Mouse (Mus musculus): Measurements from ENCODE around the gene Gpha2. TPM values are rescaled to one million over a fixed set of nuclear protein-coding genes. Genes with fewer than 3 reads are reported as not detected.

Gene Gpha2
- total and polyA plus RNA-seq, 3 experiments, result not detected

DNA sequence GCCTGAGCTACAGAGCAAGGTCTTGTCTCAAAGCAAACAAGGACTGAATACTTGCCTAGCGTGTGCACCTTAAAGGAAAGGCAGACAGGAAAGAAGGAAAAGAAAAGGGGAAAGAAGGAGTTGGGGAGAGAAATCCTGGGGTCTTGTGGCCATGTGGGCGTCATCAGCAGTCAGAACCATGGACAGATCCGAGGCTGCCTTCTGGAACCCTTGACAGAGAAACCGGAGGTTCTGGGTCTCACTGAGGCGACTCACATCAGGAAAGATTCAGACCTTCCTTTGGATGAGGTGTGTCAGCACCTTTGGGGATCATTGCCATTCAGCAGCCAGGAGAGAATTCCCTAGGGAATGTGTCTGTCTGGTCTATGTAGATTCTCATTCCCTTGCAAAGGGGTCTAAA lies 44.6 kb upstream of the Gpha2 start:
- TF ChIP-seq JUN (IDR thresholded peaks at IDR 0.05; ENCODE audit: insufficient read depth, low read depth, low read length) (no peak), POLR2AphosphoS2 (IDR thresholded peaks at IDR 0.05; ENCODE audit: low read depth, low read length) (no peak), UBTF (IDR thresholded peaks at IDR 0.05; ENCODE audit: low read depth, low read length) (no peak), TBP (conservative IDR thresholded peaks at IDR 0.05; ENCODE audit: low read depth, low read length) (no peak), MAFK (IDR thresholded peaks at IDR 0.05; ENCODE audit: insufficient replicate concordance, low read length) (no peak), BHLHE40 (IDR thresholded peaks at IDR 0.05; ENCODE audit: low read depth, low read length) (no peak), RCOR1 (conservative IDR thresholded peaks at IDR 0.05; ENCODE audit: low read depth, low read length) (no peak), MAZ (IDR thresholded peaks at IDR 0.05; ENCODE audit: low read depth, low read length) (no peak), MYC (IDR thresholded peaks at IDR 0.05; ENCODE audit: low read depth, low read length) (no peak), IRF4 (IDR thresholded peaks at IDR 0.05; ENCODE audit: low read depth, low read length) (no peak), TCF12 (IDR thresholded peaks at IDR 0.05; ENCODE audit: low read depth, low read length) (no peak)
- Histone ChIP-seq H3K9me3 (replicated peaks; ENCODE audit: low read length) (no peaks in the 10 kb centered on the region), H3K4me2 (ENCODE audit: insufficient read depth, low read depth, poor library complexity, severe bottlenecking) (no peak overlapping the region), H3K4me1 (ENCODE audit: control insufficient read depth in 1 of 2, insufficient read depth in 2 of 2) (peaks cover 0 to 5% of the 10 kb centered on the region in 2 experiments; a peak in 2 of 4 replicates), H3K9ac (ENCODE audit: insufficient read depth, low read depth) (no peak overlapping the region), H3K4me3 (replicated peaks in 1 of 3; ENCODE audit: low read depth in 2 of 3, low read length in 2 of 3, poor library complexity in 1 of 3) (no peak overlapping the region), H3K27me3 (replicated peaks) (peaks cover 20% of the 10 kb centered on the region), H3K27ac (ENCODE audit: insufficient read depth, low read depth) (no peak overlapping the region), H3K36me3 (replicated peaks in 1 of 2; ENCODE audit: control insufficient read depth in 1 of 2, insufficient read depth in 1 of 2, low read length in 1 of 2) (no peaks in the 10 kb centered on the region), H3K79me2 (replicated peaks; ENCODE audit: control insufficient read depth, extremely low read depth, insufficient read depth, poor library complexity, severe bottlenecking) (no peaks in the 10 kb centered on the region)
- dilution Hi-C loops (cut with MboI; ENCODE audit: extremely low pct_ligation_motif_present, extremely low pct_unique_long_range_greater_than_20kb, low sequenced_read_pairs), result no loop called here
- in situ Hi-C loops (cut with MboI; ENCODE audit: low pct_ligation_motif_present, low pct_unique_long_range_greater_than_20kb, low sequenced_read_pairs), result no loop called here
- no peak for DNase-seq (ENCODE audit: extremely low read depth)

DNA sequence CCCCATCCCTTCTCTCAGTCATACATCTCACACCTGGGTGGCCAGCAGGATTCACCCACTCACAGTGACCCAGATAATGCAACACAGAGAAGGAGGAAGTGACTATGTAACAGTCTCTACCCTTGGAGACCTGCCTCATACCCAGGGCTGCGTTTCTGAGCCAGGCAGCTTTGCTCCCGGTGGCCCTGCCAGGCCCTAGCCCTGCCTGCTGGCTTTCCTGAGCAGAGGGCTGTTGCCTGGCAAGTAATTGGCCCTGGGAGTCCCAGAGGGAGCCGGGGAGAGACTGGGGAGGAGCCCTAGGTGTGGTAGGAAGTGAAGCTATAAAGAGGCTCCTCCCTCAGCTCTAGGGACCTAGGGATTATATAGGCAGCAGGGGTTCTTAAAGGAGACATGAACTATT lies 43.6 kb upstream of the Gpha2 start:
- Histone ChIP-seq H3K27ac (ENCODE audit: insufficient read depth, low read depth) (no peak overlapping the region), H3K27me3 (replicated peaks) (peaks cover 18% of the 10 kb centered on the region), H3K79me2 (replicated peaks; ENCODE audit: control insufficient read depth, extremely low read depth, insufficient read depth, poor library complexity, severe bottlenecking) (no peaks in the 10 kb centered on the region), H3K4me3 (replicated peaks in 1 of 3; ENCODE audit: low read depth in 2 of 3, low read length in 2 of 3, poor library complexity in 1 of 3) (no peak overlapping the region), H3K4me2 (ENCODE audit: insufficient read depth, low read depth, poor library complexity, severe bottlenecking) (no peak overlapping the region), H3K9me3 (replicated peaks; ENCODE audit: low read length) (no peaks in the 10 kb centered on the region), H3K36me3 (replicated peaks in 1 of 2; ENCODE audit: control insufficient read depth in 1 of 2, insufficient read depth in 1 of 2, low read length in 1 of 2) (no peaks in the 10 kb centered on the region), H3K9ac (ENCODE audit: insufficient read depth, low read depth) (no peak overlapping the region), H3K4me1 (ENCODE audit: control insufficient read depth in 1 of 2, insufficient read depth in 2 of 2) (peaks cover 0 to 5% of the 10 kb centered on the region in 2 experiments; a peak in 2 of 4 replicates)
- in situ Hi-C loops (cut with MboI; ENCODE audit: low pct_ligation_motif_present, low pct_unique_long_range_greater_than_20kb, low sequenced_read_pairs), result no loop called here
- dilution Hi-C loops (cut with MboI; ENCODE audit: extremely low pct_ligation_motif_present, extremely low pct_unique_long_range_greater_than_20kb, low sequenced_read_pairs), result no loop called here
- TF ChIP-seq ZMIZ1 (IDR thresholded peaks at IDR 0.05; ENCODE audit: low read depth, low read length) (no peak), TCF12 (IDR thresholded peaks at IDR 0.05; ENCODE audit: low read depth, low read length) (no peak), RCOR1 (conservative IDR thresholded peaks at IDR 0.05; ENCODE audit: low read depth, low read length) (no peak), ZNF384 (IDR thresholded peaks at IDR 0.05; ENCODE audit: low read depth, low read length) (no peak), RAD21 (IDR thresholded peaks at IDR 0.05; ENCODE audit: low read depth, low read length) (no peak), POLR2A (IDR thresholded peaks at IDR 0.05; ENCODE audit: low read depth, low read length) (no peak)
- peak; percentile 3 for DNase-seq (ENCODE audit: extremely low read depth)

All from CH12.LX (cell line).